Mouse (Mus musculus): ENCODE measurements around the gene Ankrd2.
A peak's percentile ranks its signal among the peaks of the same experiment; 100 is the strongest.

Gene Ankrd2

GRCm38 (mm10) chr19:42034146-42034775 is 1.5 kb upstream of the Ankrd2 start:
- Histone ChIP-seq H3K4me1 (replicated peaks; ENCODE audit: low read depth, low read length) (peaks cover 31% of the 10 kb centered on the region), H3K27me3 (ENCODE audit: insufficient read depth, low read length) (peaks cover 8% of the 10 kb centered on the region; the same call in 1 of the 2 replicates), H3K9me3 (ENCODE audit: low read length) (no peaks in the 10 kb centered on the region), H3K36me3 (ENCODE audit: insufficient read depth, low read length) (peaks cover 18% of the 10 kb centered on the region), H3K4me3 (replicated peaks; ENCODE audit: low read length) (peak overlapping the region; percentile 65)
- TF ChIP-seq CTCF (conservative IDR thresholded peaks at IDR 0.05; ENCODE audit: low read length) (no peak), NANOG (IDR thresholded peaks at IDR 0.05; ENCODE audit: borderline replicate concordance, low read length) (no peak), POU5F1 (IDR thresholded peaks at IDR 0.05; ENCODE audit: borderline replicate concordance, low read length) (no peak)

GRCm38 (mm10) chr19:42034881-42035455 is 832 bp upstream of the Ankrd2 start:
- Histone ChIP-seq H3K4me3 (replicated peaks; ENCODE audit: low read length) (peak overlapping the region; percentile 65), H3K27me3 (ENCODE audit: insufficient read depth, low read length) (peaks cover 12% of the 10 kb centered on the region), H3K9me3 (ENCODE audit: low read length) (no peaks in the 10 kb centered on the region), H3K36me3 (ENCODE audit: insufficient read depth, low read length) (peaks cover 18% of the 10 kb centered on the region), H3K4me1 (replicated peaks; ENCODE audit: low read depth, low read length) (peaks cover 34% of the 10 kb centered on the region)
- TF ChIP-seq NANOG (IDR thresholded peaks at IDR 0.05; ENCODE audit: borderline replicate concordance, low read length) (no peak), CTCF (conservative IDR thresholded peaks at IDR 0.05; ENCODE audit: low read length) (no peak), POU5F1 (IDR thresholded peaks at IDR 0.05; ENCODE audit: borderline replicate concordance, low read length) (no peak)

- no peak for TF ChIP-seq POU5F1 (IDR thresholded peaks at IDR 0.05; ENCODE audit: borderline replicate concordance, low read length)
- TF ChIP-seq NANOG (IDR thresholded peaks at IDR 0.05; ENCODE audit: borderline replicate concordance, low read length) = no peak
- no peak for TF ChIP-seq CTCF (conservative IDR thresholded peaks at IDR 0.05; ENCODE audit: low read length)
- Histone ChIP-seq H3K4me3 (replicated peaks; ENCODE audit: low read length) (no peak overlapping the region), H3K36me3 (ENCODE audit: insufficient read depth, low read length) (peaks cover 18% of the 10 kb centered on the region), H3K27me3 (ENCODE audit: insufficient read depth, low read length) (peaks cover 19% of the 10 kb centered on the region), H3K4me1 (replicated peaks; ENCODE audit: low read depth, low read length) (peaks cover 38% of the 10 kb centered on the region), H3K9me3 (ENCODE audit: low read length) (no peaks in the 10 kb centered on the region)
These were observed 557 bp downstream of the Ankrd2 start for GRCm38 (mm10) chr19:42036357-42036756.

GRCm38 (mm10) chr19:42037167-42037702 is 1.4 kb downstream of the Ankrd2 start:
- peaks cover 38% of the 10 kb centered on the region for H3K4me1 ChIP-seq (replicated peaks; ENCODE audit: low read depth, low read length)
- H3K36me3 ChIP-seq (ENCODE audit: insufficient read depth, low read length) = peaks cover 12% of the 10 kb centered on the region
- no peaks in the 10 kb centered on the region for H3K9me3 ChIP-seq (ENCODE audit: low read length)
- peaks cover 28% of the 10 kb centered on the region for H3K27me3 ChIP-seq (ENCODE audit: insufficient read depth, low read length)
- TF ChIP-seq NANOG (IDR thresholded peaks at IDR 0.05; ENCODE audit: borderline replicate concordance, low read length) (no peak), CTCF (conservative IDR thresholded peaks at IDR 0.05; ENCODE audit: low read length) (no peak), POU5F1 (IDR thresholded peaks at IDR 0.05; ENCODE audit: borderline replicate concordance, low read length) (no peak)
- no peak overlapping the region for H3K4me3 ChIP-seq (replicated peaks; ENCODE audit: low read length)

GRCm38 (mm10) chr19:42038310-42038709 is 2.5 kb downstream of the Ankrd2 start:
- Histone ChIP-seq H3K9me3 (ENCODE audit: low read length) (no peaks in the 10 kb centered on the region), H3K36me3 (ENCODE audit: insufficient read depth, low read length) (peaks cover 10% of the 10 kb centered on the region), H3K4me3 (replicated peaks; ENCODE audit: low read length) (no peak overlapping the region), H3K4me1 (replicated peaks; ENCODE audit: low read depth, low read length) (peaks cover 36% of the 10 kb centered on the region), H3K27me3 (ENCODE audit: insufficient read depth, low read length) (peaks cover 32% of the 10 kb centered on the region)
- TF ChIP-seq POU5F1 (IDR thresholded peaks at IDR 0.05; ENCODE audit: borderline replicate concordance, low read length) (no peak), NANOG (IDR thresholded peaks at IDR 0.05; ENCODE audit: borderline replicate concordance, low read length) (no peak), CTCF (conservative IDR thresholded peaks at IDR 0.05; ENCODE audit: low read length) (no peak)

- H3K9me3 ChIP-seq (ENCODE audit: low read length) = no peaks in the 10 kb centered on the region
- peaks cover 68% of the 10 kb centered on the region for H3K27me3 ChIP-seq (ENCODE audit: insufficient read depth, low read length)
- peaks cover 28% of the 10 kb centered on the region for H3K4me1 ChIP-seq (replicated peaks; ENCODE audit: low read depth, low read length)
- H3K4me3 ChIP-seq (replicated peaks; ENCODE audit: low read length) = no peak overlapping the region
- no peaks in the 10 kb centered on the region for H3K36me3 ChIP-seq (ENCODE audit: insufficient read depth, low read length)
- TF ChIP-seq CTCF (conservative IDR thresholded peaks at IDR 0.05; ENCODE audit: low read length) = no peak
These were observed 8.2 kb downstream of the Ankrd2 start for GRCm38 (mm10) chr19:42043988-42044387.

- peak within 1 kb of the TSS; percentile 68 for H3K4me3 ChIP-seq (replicated peaks; ENCODE audit: low read length)
- TF ChIP-seq POU5F1 (IDR thresholded peaks at IDR 0.05; ENCODE audit: borderline replicate concordance, low read length) (no peak), NANOG (IDR thresholded peaks at IDR 0.05; ENCODE audit: borderline replicate concordance, low read length) (no peak), CTCF (conservative IDR thresholded peaks at IDR 0.05; ENCODE audit: low read length) (peak; percentile 55)
- H3K36me3 ChIP-seq (ENCODE audit: insufficient read depth, low read length) = no peaks in the 10 kb centered on the region
These were observed 9.7 kb downstream of the Ankrd2 start, which contains the start of gene Hoga1 for GRCm38 (mm10) chr19:42045269-42046102. Gene Hoga1, plus strand, starts transcription at chr19:42045610.

GRCm38 (mm10) chr19:42050251-42050650 is 14.5 kb downstream of the Ankrd2 start:
- no peak overlapping the region for H3K4me3 ChIP-seq (replicated peaks; ENCODE audit: low read length)
- H3K27me3 ChIP-seq (ENCODE audit: insufficient read depth, low read length) = peaks cover 28% of the 10 kb centered on the region
- TF ChIP-seq POU5F1 (IDR thresholded peaks at IDR 0.05; ENCODE audit: borderline replicate concordance, low read length) (no peak), CTCF (conservative IDR thresholded peaks at IDR 0.05; ENCODE audit: low read length) (no peak), NANOG (IDR thresholded peaks at IDR 0.05; ENCODE audit: borderline replicate concordance, low read length) (no peak)

More at GRCm38 (mm10) chr19:42045269-42046102, 9.7 kb downstream of the Ankrd2 start, which contains the start of gene Hoga1:
- Histone ChIP-seq H3K4me1 (replicated peaks; ENCODE audit: low read depth, low read length) (peaks cover 20% of the 10 kb centered on the region), H3K27me3 (ENCODE audit: insufficient read depth, low read length) (peaks cover 59% of the 10 kb centered on the region), H3K9me3 (ENCODE audit: low read length) (no peaks in the 10 kb centered on the region)

More at GRCm38 (mm10) chr19:42050251-42050650, 14.5 kb downstream of the Ankrd2 start:
- H3K4me1 ChIP-seq (replicated peaks; ENCODE audit: low read depth, low read length) = peaks cover 34% of the 10 kb centered on the region
- no peaks in the 10 kb centered on the region for H3K9me3 ChIP-seq (ENCODE audit: low read length)
- H3K36me3 ChIP-seq (ENCODE audit: insufficient read depth, low read length) = no peaks in the 10 kb centered on the region

Data from E14TG2a.4 (cell line).